Mouse (Mus musculus) frontal cortex, postnatal 25 days (tissue): ENCODE data around the gene Ddx5.
"Not testable (repeated sequence)": the region's sequence is repeated elsewhere in the genome, so short reads cannot be mapped to it uniquely, and the experiment has no call there.

Experiments used
- DNase-seq, 2 experiments: peaks; one replicate each; pipeline ENCODE4 v3.0.0; 2022; ENCODE audit warnings: low spot score in 2 of 2

Ddx5 gene

DNA sequence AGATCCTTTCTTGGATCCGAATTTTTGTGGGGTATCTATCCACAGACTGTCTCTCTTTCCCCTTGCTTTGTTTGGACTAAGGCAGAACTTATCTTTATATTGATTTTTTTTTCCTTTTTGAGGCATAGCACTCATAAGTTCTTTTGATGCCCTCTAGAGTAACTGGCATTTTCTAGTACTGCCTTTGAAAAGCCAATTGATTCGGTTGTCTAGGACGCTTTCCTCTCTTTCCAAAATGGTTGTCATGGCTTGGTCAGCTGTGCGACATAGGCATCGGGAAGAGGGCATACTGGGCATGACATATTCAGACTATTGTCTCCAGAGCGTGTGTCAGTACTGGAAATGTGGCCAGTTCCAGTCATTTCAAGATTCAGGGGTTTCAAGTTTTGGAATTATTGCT lies 664 bp upstream of the Ddx5 start:
- DNase-seq, result no peak

DNA sequence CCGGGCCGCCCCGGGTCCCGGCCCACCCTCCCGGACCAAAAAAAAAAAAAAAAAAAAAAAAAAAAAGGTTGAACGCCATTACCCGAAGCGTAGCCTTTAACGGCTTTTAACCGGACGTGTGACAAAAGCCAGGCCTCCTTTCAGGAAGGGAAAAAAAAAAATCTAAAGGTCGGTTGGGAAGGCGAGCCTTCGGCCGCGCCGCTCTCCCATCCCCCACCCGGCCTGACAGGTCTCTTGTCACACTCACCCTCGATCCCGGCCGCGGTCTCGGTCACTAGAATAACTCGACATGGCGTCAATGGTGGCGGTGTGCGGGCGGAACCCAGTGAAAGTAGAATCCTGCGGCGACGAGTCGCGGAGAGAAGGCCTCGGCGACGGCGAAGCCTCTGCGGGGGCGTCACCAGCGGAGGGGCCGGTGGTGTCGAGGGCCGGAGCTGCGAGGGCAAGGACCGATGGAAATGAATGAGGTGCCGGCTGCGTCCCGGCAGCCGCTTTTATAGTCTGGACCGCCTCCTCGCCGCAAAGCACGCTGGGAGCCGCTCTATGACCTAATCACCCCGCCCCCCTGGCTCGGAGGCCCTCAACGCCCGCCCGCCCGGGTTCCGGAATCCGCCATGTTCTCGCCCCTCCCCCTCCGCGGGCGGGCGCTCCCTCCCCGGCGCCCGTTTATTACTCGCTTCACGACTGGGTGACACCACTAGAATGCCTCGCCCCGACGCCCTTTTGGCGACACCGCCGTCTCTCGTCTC lies 785 bp downstream of the Ddx5 start:
- DNase-seq, result peak; percentile 98 to 99

DNA sequence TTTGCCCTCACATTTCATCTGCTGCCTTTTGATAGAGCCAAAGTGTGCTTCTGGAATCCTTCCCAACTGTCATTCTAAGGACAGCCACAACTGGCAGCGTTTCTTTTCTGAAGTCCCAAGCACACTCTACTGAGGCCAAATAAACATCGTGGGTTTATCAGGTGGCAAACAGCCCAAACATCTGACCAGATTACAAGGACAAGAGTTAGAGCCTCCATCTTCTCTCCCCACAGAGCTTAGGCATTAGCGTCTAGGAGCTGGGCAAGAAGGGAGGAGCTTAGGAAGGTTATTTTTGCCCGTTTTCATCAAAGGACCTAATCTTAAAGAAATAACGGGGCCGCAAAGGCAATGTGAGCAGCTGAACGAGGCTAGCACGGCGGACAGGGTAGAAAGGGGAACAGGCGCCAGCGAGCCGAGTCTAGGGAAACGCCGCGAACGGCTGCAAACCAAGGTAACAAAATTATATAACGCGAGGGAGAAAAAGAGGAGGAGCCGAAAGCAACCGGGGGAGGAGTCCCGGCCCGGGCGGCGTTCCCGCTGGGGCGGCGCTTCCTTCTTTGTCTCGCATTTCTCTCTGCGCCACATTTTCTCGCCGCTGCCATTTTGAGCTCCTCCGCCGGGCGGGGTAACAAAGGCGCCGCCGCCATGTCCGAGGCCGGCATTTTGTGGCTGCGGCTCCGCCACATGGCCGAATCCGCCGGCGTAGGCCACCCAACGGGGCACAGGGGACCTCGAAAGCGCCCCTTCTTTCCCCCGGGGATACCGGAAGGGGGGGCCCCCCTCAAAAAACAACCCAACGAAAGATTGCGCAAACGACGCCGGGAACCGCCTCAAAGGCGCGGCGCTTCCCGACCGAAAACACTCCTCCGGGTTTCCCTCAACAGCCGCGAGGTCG lies 1.6 kb downstream of the Ddx5 start:
- DNase-seq, result peak; percentile 74 to 75

DNA sequence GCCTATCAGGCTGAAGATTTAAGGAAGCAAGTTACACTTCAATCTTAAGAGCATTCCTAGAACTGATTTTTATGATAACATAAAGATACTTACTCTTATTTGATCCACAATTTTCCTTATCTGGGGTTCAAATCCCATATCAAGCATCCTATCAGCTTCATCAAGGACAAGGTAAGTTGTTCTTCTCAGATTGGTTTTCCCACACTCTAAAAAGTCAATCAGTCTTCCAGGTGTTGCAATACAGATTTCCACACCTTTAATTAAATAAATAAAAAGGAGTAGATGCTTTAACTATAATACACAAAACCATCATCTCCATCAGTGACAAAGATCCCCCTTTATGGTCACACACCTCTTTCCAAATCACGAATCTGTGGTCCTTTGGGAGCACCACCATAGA lies 3.9 kb downstream of the Ddx5 start:
- no peak for DNase-seq

DNA sequence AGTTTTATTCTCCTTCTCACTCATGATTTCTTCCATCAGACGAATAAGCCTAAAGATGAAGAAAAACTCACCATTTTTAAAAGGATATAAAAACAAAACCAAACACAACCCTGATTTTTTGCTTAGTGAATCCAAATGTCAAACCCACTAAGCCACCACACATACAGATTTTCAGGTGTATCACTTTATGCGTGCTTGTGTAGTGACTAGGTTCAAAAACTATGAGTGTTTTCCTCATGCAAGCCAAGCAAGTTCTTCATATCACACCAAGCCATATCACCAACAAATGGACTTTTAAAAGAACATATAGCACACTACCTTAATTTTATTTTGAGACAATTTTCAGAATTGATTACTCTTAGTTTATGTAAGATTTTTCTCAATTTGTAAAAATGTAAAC lies 4.5 kb downstream of the Ddx5 start:
- DNase-seq, result no peak

DNA sequence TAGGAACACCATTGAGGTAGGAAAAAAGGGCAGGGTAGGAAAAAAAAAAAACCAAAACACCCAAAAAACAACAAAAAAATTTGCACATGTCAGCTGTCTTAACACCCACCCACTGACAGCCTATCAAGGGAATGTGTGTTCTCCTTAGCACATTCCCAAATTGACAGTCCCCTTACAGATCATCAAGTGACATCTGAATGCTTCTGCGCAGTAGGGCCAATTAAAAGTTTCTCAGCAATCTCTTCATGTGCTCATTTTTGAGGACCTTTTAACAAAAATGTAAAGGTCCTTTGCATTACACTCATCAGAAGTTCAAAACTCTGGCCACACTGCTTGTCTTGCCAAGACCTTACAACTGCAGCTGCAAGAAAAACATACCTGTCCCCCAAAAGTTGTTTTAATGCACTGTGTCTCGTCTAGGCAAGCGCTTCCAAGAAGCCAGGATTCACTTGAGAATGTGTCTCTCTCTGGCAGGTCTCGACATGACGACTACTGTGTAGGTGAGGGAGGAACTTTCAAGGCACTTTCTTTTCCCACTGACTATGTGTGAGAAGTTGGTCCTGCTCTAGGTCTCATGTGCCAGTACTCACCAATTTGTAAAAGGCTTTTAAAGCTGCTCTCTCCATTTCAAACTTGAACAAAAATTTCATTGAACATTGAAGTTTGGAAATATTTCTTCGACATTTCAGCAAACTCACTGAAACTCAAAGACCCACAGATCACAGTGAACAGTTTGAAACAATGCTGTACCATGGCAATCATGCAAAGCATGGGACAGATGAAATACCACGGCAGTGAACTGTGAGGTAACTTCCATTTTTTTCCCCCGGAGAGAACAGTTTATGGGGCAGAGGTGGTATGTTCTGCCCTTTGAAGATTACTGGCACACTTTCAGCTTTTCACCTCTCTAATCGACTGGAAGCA lies 5.9 kb downstream of the Ddx5 start:
- DNase-seq, result no peak

DNA sequence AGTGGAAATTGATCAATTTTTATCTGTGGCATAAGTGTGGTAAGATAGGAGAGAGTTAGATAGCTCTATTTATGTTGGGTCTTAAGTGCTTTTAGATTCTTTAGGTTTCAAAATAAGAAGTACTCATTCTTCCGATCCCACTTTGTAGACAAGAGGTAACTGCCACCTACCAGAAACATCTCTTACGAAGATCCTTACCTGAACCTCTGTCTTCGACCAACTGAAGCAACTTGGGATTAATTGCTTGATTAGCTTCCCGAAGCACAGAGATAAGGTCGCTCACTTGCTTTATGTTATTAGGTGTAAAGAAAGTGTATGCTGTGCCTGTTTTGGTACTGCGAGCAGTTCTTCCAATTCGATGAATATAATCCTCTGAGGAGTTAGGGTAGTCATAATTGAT lies 6.7 kb downstream of the Ddx5 start:
- DNase-seq, result not testable (repeated sequence)

DNA sequence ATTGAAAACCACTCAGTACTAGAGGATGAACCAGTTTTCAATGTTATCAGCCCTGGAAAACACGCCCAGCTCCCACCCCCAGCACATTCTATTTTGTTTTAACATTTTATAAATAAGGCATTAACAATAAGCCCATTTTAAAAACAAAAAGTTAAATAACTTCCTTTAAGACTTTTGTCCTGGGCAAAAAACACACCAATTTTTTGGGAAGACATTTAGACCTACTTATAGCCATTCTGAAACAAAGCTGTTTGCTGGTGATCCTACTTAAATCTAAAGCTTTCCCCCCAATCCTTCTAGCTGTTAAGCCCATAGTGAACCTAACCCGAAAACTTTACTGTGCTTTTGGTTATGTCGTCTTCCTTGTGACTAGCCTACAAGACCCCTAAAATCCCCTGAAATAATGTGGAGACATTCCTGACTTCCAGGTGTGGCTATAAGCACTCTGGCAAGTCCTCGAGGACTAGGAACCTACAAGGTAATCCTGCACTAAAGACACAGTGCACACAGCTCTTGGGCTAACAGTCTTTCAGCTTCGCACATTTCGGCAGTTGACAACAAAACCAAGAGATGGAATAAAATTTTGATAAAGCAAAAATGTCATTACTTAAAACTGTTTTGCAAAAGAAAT lies 8.3 kb downstream of the Ddx5 start:
- DNase-seq, result no peak

DNA sequence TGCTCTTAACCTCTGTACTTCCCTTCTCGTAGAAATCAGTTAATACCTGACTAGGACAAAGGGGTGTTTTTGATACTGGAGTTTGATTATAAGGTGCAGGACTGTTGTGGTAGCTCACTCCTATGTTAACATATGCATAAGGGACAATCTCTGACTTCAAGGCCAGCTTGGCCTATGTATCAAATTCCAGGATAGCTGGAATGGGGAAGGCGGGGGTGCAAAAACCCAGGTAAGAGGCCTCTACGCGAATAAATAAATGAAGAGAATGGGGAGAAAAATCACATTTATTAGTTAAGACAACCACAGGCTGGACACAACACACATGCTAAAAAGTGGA lies 8.9 kb downstream of the Ddx5 start:
- no peak for DNase-seq

DNA sequence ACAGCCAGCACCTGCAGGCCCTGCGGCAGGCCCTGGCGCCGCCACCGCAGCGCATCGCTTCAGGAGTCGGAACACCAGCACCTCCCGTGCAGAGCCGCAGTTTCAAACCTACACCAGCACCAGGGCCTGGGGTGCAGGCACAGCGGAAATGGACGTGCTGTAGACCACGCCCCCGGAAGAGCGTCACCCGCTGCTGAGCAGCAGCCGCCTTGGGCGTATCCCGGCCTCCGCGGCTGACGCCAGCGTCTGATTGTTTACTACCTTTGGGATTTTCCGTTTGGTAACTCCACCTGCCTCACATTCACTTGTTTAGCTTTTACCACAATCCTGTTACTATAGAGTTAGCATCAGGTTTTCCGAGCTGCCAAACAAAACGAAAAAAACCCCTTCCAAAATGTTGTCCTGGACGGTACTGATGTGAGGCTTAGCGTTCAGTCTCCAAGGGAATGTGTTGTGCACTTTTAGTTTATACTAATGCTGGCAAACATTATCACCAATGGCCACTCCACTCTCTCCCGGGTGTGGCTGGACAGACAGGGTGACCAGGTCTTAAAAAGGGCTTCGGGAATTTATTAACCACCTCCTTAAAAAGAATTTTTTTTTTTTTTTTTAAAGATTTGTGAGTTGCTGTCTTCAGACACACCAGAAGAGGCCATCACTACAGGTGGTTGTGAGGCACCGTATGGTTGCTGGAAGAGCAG lies 9.4 kb downstream of the Ddx5 start, which contains the start of gene Polg2:
Gene Polg2, minus strand, starts transcription at position 150 of the 701 bp plus-strand sequence.
- DNase-seq, result peak; percentile 80 to 83

DNA sequence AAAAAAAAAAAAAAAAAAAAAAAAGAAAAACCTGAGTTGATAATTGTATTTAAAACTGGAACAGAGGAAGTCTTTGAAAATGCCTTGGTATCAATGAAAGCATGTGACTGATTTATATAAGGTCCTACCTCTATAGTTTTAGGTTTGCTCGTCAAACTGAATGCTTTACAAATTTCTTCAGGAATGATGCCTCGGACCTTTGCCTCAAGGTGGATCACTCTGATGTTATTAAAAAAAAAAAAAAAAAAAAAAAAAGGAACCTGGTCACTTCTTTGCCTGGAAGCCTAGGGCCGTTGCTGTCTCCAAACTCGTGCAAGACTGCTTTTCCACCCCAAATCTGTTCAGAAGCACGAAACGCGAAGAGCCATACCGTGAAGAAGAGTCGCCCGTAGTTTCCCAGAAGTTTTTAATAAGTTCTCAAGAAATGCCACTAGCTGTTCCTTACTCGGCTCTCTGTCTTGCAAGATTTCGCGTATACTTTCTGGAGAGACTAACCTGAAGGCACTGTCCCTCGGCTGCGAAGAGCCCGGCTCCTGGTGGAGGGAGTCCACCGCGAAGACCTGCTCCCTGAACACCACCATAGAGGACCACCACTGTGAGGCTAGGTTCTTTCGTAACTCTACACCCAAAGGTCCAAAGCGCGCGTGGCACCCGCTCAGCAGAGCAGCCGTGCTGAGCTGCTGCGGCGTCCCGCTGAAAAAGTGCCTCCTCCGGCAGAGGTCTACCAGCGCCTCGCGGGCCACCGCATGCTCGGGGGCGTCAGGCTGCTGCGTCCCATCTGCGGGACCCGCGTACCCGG lies 10.2 kb downstream of the Ddx5 start:
- no peak for DNase-seq

DNA sequence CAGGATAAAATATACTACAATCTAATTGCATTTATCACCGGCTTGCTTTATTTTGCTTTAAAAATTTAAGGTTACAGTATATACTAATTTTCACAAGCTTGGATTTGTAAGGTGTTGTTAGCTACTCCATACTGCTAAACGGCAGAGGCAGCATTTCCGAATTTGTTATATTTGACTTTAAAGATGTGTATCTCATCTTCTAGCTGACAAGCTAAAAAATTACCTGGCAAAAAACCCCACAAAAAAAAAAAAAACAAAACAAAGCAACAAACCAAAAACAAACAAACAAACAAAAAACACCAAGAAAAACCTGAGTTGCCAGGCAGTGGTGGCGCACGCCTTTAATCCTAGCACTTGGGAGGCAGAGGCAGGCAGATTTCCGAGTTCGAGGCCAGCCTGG lies 10.9 kb downstream of the Ddx5 start:
- DNase-seq, result no peak

DNA sequence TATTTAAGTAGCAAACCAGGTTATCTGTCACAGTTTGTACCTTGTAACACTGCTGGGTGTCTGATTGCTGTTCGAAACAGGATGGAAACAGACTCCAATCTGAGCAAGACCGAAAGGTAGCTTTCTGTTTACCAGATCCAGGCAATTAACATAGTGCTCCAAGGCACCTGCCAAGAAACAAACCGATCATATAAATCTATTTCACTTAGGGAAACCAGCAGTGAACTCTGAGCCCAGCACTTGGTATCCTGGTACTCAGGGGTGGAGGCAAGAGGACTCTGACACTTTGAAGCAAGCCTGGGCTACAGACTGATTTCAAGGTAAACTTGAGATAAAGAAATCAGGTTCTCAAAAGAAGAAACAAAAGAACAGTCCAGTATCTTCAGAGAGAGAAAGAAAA lies 11.6 kb downstream of the Ddx5 start:
- DNase-seq, result no peak

DNA sequence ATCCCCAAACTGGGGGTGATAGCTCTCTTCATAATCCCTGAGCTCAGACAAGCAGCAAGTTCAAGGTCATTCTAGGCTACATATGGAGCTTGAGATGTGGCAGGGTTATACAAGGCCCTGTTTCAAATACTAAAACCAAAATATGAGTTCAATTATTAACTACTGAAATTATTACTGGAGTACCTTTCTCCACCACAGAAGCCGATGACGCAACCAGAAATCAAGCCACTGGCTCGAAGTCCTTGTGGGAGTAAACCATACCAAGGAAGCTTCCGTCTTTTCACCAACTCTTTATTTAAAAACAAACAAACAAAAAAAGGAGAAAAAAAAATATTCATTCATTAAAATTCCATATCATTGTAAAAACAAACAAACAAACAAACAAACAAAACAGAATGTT lies 12.0 kb downstream of the Ddx5 start:
- DNase-seq, result no peak

DNA sequence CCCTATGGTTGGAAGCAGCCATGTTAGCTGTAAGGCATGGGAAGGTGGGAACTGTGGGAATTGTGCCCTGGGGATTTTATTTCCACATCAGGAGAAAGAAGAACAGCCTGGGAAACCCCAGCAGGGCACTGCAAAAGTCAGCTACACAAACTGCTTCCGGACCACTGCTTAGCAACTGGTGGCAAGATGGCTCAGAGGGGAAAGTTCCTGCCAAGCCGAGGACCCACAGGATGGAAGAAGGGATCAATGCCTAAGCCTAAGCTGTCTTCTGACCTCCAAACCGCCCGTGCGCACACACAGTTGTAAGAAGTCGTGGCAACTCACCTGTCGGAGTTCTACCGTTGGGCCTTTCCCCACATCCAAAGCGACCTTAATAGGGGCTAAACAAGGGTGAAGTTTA lies 15.9 kb downstream of the Ddx5 start:
- no peak for DNase-seq

DNA sequence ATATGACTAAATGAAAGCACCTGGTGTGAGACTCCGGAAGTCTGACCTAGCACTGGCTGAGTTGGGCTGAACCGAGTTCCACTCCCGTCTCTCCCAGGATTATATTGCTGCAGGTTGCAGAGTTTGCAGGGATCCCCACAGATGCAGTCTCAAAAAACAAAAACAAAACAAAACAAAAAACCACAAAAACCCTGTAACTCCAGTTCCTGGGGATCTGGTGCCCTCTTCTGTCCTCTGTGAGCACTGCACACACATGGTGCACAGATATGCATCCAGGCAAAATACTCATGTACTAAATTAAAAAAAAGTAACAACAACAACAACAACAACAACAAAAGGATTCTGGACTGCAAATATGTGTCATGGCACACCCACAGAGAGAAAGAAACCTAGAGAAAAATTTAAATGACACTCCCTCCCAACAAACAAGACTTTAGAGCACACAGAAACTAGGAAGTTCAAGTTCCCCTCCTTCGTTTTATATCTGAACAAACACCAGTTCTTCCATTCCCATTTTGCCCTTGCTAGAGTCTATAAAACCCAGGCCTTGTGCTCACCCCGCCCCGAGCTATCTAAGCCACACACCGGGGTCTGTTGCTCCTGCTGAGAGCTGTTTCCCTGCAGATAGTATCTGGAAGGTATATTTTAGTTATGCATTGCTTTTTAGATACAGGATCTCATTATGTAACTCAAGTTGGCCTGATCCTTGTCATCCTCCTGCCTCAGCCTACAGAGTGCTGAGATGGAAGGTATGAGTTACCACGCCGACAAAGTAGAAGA lies 18.6 kb downstream of the Ddx5 start:
- no peak for DNase-seq

DNA sequence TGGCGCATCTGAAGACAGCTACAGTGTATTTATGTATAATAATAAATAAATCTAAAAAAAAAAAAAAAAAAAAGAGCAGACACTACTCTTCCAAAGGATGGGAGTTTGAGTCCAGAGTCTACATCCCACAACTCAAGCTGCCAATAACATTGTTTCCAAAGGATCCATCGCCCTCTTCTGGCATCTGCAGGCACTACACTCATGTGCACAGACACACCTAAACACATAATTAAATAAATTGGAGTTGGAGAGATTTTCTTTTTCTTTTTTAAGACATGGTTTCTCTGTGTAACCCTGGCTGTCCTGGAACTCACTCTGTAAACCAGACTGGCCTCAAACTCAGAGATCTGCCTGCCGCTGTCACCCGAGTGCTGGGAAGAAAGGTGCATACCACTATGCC lies 21.5 kb downstream of the Ddx5 start:
- no peak for DNase-seq

DNA sequence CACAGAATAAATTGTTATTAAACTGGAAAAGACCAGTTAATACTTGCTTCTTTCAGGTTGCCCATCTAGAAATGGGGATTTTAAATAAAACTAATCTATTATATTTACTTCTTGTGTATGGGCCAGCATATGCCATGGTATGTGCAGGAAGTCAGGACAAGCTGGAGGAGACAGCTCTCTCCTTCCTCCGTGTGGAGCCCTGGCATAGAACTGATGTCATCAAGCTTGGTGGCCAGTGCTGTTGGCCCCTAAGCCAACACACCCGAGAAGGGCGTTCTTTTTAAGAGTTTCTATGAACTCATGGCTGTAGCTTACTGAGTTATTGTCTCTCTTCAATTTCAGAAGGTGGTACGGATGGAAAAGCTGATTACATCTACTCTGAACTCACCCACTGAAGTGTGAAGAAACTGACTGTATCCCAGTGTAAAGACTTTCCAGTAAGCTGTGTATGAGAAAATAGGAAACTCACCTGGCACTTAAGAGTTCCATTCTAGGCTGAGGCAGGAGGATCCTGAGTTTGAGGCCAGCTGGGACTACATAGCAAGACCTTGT lies 22.3 kb downstream of the Ddx5 start:
- DNase-seq, result no peak

DNA sequence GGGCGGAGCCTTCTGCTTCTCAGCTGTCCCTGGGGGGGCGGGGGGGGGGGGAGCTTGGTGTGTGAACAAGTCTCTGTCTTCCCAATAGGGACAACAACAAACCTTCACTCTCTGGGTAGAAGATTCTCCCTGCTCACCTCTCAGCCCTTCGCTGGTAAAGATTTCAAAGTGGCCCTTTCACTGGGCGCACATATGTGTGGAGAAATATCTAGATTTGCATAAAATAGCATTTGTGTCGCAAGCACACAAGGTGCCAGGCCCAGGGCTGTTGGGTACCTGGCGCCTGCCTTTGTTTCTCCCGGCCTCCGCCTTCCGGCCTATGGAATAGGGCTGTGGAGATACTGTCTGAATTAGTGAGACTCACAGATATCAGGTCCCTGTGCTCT lies 26.2 kb downstream of the Ddx5 start:
- DNase-seq, result no peak
